Mouse (Mus musculus) gonadal fat pad, adult 2 months (tissue): ENCODE measurements around the gene Foxp1. TPM values are rescaled to one million over a fixed set of nuclear protein-coding genes. Genes with fewer than 3 reads are reported as not detected.

Source experiments
- DNase-seq: peaks from one replicate; pipeline ENCODE4 v3.0.0-alpha.2; 2012; ENCODE audit warnings: low read depth
- polyA plus RNA-seq: library from polyadenylated mRNA; depleted of rRNA; stranded (reverse); fragments of >200 nt; gene quantifications from 2 replicates; pipeline ENCODE4 v1.2.3, GENCODE M21; 2012

The Foxp1 gene
- polyA plus RNA-seq, 1 experiment: 26.0 TPM

GRCm38 (mm10) chr6:98993231-98993630, 529.3 kb downstream of the Foxp1 start:
- DNase-seq: no peak

- DNase-seq: no peak
Measured at GRCm38 (mm10) chr6:98992772-98993147, 529.8 kb downstream of the Foxp1 start.

GRCm38 (mm10) chr6:98991900-98992771, 530.4 kb downstream of the Foxp1 start:
- DNase-seq: no peak

DNA sequence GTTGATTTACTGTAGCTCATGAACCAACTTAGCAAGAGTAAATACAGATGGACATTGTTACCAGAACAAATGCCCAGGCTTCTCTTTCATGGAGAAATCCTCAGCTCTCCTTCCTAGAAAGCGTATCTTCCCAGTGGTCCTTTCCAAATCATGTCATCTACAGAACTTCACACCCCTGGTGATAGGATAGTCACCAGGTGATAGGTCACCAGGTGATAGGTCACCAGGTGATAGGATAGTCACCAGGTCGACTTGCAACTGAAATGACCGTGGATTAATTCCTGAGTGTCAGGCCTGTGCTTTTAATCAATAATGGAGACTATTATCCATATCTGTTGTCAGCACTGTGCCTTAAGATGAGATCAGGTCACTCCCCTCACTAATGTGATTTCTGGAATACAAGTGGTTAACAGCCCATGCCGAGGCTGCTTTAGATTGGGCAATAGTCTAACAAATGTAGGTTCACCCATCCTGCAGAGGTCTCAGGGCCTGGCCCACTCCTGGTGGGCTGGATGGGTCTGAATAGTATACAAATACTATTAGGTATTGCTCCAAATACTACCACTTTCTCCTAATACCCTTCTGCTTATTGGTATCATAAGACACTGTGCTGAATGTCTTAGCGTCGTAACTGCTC, 534.9 kb downstream of the Foxp1 start:
- no peak for DNase-seq

DNA sequence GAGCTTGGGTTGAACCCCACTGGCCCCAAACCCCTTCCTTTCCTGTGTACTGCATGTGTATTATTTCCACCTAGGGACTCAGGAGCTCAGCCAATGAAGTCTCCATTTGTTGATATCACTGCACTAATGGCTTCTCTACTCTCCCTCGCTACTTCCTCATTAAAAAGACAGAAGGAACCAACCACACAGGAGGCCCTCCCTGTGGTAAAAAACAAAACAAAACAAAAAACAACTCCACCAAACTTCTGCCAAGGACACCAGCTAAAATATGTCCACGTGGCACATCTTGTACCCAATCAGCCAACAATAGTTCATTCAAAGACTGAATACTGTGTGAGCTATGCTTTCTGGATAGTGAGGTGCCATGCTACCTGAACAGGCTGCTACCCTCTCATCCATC, 537.1 kb downstream of the Foxp1 start:
- no peak for DNase-seq

DNA sequence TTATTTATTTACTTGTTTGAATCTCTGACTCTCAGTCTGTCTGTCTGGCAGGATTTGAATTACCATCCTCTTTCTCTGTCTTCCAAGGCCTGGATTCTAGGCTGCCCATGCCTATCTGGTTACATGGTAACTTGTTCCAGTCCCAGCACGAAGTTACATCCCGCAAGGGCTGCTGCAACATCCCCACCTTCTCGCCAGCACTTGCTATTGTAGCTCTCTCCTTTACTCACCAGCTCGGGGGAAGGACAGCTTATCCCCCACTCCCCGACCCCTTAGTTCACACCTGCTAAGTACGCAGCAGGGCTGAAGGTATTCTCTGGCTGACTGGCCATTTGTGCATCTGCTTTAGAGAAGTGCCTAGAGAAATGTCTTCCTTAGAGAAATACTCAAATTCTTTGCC, 537.9 kb downstream of the Foxp1 start:
- DNase-seq: no peak

- no peak for DNase-seq
Measured at GRCm38 (mm10) chr6:98984026-98984425, 538.5 kb downstream of the Foxp1 start.

GRCm38 (mm10) chr6:98983311-98983838, 539.1 kb downstream of the Foxp1 start:
- no peak for DNase-seq

DNA sequence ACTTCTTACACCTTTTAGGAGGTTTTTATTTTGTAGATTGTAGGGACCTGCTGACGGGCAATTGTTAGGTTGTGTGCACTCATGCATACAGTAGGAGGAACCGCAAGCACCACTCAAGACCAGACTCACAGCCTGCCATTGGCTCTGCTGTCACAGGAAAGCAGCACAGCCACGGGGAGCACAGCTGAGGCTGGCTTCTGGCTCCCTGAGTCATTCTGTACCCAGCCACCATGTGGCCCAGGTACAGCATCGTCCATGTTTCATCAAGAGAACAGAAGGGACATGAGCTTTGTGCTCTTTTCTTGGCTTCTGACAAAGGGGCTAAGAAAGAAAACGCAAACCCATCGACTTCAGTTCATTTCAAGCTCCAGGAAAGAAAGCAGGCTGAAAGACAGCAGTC, 541.3 kb downstream of the Foxp1 start:
- no peak for DNase-seq

- no peak for DNase-seq
Measured at GRCm38 (mm10) chr6:98980432-98980831, 542.1 kb downstream of the Foxp1 start.

- no peak for DNase-seq
Measured at GRCm38 (mm10) chr6:98980001-98980400, 542.5 kb downstream of the Foxp1 start.

- DNase-seq: no peak
Measured at GRCm38 (mm10) chr6:98977806-98978205, 544.7 kb downstream of the Foxp1 start.

- DNase-seq: no peak
Measured at GRCm38 (mm10) chr6:98975918-98976317, 546.6 kb downstream of the Foxp1 start.

- DNase-seq: no peak
Measured at GRCm38 (mm10) chr6:98973433-98973832, 549.1 kb downstream of the Foxp1 start.

GRCm38 (mm10) chr6:98972404-98972803, 550.1 kb downstream of the Foxp1 start:
- no peak for DNase-seq

DNA sequence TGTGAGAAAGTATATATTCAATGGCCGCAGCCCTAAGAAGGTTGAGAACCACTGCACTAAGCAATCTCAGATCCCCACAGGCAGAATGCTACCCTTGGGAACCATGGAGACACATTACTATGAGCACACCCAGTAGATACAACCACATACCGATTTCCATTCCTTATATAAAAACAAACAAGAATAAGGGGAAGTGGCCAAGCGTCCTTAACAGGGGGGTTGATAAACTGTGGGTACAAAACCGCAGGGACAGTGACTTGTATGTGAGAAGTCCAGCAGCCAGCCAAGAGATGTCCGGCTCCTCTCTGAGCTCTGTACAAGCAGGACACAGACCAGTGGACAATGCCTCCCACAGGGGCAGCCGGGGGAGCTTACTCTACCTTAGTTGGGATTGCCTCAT, 563.2 kb downstream of the Foxp1 start:
- DNase-seq: no peak

DNA sequence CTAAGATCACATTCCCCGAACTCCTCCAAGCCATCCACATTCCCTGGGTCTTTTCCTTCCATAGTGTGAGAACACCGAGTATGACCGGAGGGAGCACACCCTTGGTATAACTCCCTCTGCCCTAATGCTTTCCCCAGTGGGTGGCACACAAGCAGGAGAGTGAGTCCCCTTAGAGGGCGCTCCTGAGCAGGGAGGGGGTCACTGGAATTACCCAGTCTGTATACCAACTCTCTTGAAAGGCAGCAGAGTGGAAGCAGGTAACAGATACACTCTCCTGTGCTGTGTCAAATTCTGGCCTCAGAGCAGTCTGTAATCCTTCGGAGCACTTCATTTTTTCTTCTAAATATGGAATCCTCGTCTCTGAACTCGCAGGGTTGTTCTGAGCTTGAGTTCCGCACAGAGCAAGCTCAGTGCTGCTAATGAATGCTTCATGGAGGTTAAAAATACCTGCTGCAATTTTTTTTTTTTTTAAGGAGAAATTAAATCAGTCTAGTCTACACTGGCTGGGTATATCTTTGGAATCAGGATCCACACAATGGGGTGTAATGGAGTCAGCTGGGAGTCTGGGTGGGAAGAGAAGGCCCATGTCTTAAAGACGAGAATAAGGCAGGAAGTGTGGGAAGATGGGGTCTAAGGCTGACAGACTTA, 565.9 kb downstream of the Foxp1 start:
- DNase-seq: no peak

GRCm38 (mm10) chr6:98955706-98956105, 566.8 kb downstream of the Foxp1 start:
- DNase-seq: no peak

- peak; percentile 95 for DNase-seq
Measured at GRCm38 (mm10) chr6:98954439-98954838, 568.1 kb downstream of the Foxp1 start.

DNA sequence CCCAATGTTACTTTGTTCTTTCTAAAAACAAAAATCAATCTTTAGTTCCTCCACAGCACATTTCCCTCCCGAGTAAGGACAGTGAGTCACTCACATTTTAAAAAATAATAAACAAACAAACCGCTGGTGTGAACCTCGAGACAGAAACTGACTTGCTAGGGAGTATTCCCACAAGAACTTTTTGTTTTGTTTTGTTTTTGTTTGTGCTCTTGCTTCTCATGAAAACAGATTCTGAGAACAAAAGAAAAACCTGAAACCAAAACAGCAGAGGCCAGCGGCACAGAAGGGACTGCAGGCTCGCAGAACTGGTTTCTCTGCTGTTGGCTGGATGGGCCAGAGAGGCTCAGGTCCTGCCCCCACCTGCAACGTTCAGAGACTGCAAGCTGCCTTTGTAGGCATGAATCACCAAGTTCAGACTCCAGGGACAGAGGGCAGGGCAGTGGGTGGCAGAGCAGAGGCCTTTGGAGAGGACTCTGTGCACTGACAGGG, 572.8 kb downstream of the Foxp1 start:
- DNase-seq: peak; percentile 88

DNA sequence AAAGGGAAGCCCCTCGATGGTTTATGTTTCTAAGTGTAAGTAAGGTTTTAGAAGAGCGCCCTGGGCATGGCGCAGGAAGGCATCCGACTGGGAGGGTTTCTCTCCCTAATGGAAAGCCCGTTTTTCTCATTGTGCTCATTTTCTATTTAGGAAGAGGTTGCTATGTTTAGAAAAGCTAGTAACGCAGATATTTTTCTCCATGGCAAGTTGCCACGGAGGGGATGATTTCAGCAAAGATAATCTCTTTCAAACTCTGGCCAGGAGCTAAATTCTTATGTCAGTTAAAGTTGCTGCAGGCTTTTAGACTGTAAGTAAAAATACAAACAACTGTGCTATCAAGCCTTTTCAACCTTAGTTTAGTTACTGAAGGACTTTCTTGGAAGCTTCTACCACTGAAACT, 573.2 kb downstream of the Foxp1 start:
- DNase-seq: no peak
